Mouse (Mus musculus) heart, adult 2 months (tissue): ENCODE measurements around the gene Tfg. TPM values are rescaled to one million over a fixed set of nuclear protein-coding genes. Genes with fewer than 3 reads are reported as not detected.

Source experiments
- DNase-seq, 2 experiments: peaks; one replicate each; pipeline ENCODE4 v3.0.0; 2021
- H3K27ac ChIP-seq: fragments of 200-600 bp; 2 replicates; pipeline ENCODE4 v1.8.1; 2022
- H3K27me3 ChIP-seq: fragments of 200-500 bp; 2 replicates; pipeline ENCODE4 v1.6.1; 2012; ENCODE audit warnings: mild to moderate bottlenecking, low read length, inconsistent platforms, mixed read lengths; ENCODE audit not compliant: control insufficient read depth, insufficient read depth
- H3K36me3 ChIP-seq: fragments of 200-500 bp; 2 replicates; pipeline ENCODE4 v1.6.1; 2012; ENCODE audit warnings: low read length, inconsistent platforms; ENCODE audit not compliant: control insufficient read depth, insufficient read depth
- H3K4me1 ChIP-seq: fragments of 200-500 bp; 2 replicates; pipeline ENCODE4 v1.6.1; 2011; ENCODE audit warnings: low read length; ENCODE audit not compliant: control insufficient read depth, insufficient read depth
- H3K4me3 ChIP-seq: fragments of 200-600 bp; 2 replicates; pipeline ENCODE4 v1.8.1; 2022
- H3K79me2 ChIP-seq: fragments of 200-500 bp; replicated peaks from 2 replicates; pipeline ENCODE4 v1.6.1; 2012; ENCODE audit warnings: mild to moderate bottlenecking, inconsistent platforms, low read length, moderate library complexity, mixed read lengths; ENCODE audit not compliant: control insufficient read depth, insufficient read depth
- H3K9ac ChIP-seq: fragments of 200-500 bp; 2 replicates; pipeline ENCODE4 v1.6.1; 2012; ENCODE audit warnings: low read depth, mild to moderate bottlenecking, control low read depth, inconsistent platforms, low read length, mixed read lengths
- CTCF ChIP-seq: fragments of 200-600 bp; IDR thresholded peaks from 2 replicates; pipeline ENCODE4 v1.8.1; 2022; ENCODE audit warnings: antibody characterized with exemption, mild to moderate bottlenecking, moderate library complexity
- EP300 ChIP-seq: fragments of 200-500 bp; IDR thresholded peaks from 2 replicates; pipeline ENCODE4 v1.6.1; 2011; ENCODE audit warnings: low read depth, low read length, control low read depth; ENCODE audit not compliant: insufficient read depth
- POLR2A ChIP-seq: fragments of 200-500 bp; IDR thresholded peaks from 2 replicates; pipeline ENCODE4 v1.6.1; 2011; ENCODE audit warnings: mild to moderate bottlenecking, low read depth, low read length, control low read depth; ENCODE audit not compliant: insufficient read depth
- WGBS: fragments of 180-500 bp; shearing (Covaris S2); methylation state at CpG from one replicate; pipeline ENCODE4 v1.1.7; 2018; 5-methylcytosine and 5-hydroxymethylcytosine counted together
- intact Hi-C: fragments of 180-260 bp; cut with DNase I; formaldehyde crosslinking; loops from one replicate; pipeline ENCODE4 v1.15.1; 2025
- polyA plus RNA-seq: library from polyadenylated mRNA; depleted of rRNA; stranded (reverse); fragments of >200 nt; gene quantifications from 2 replicates; pipeline ENCODE4 v1.2.3, GENCODE M21; 2012; rRNA removed
- total RNA-seq, 2 experiments: library from RNA; stranded (reverse); gene quantifications; 2 replicates each; pipeline ENCODE4 v1.2.3; 2021

Tfg gene
- total and polyA plus RNA-seq, 3 experiments: 46.9 to 77.9 (median 48.5) TPM

- H3K79me2 ChIP-seq: no peaks in the 10 kb centered on the region
- no peak overlapping the region for H3K9ac ChIP-seq
- H3K36me3 ChIP-seq: no peaks in the 10 kb centered on the region
- no peaks in the 10 kb centered on the region; the same call in 1 of the 2 replicates for H3K4me1 ChIP-seq
- intact Hi-C loops: no loop called here
- DNase-seq: no peak
- 69% methylated on average over 5 of the region's 5 CpGs for WGBS
- H3K27ac ChIP-seq: no peak overlapping the region
- no peak for TF ChIP-seq CTCF
- TF ChIP-seq EP300: no peak
- TF ChIP-seq POLR2A: no peak
- H3K4me3 ChIP-seq: no peak overlapping the region
- H3K27me3 ChIP-seq: no peaks in the 10 kb centered on the region
Observed at GRCm38 (mm10) chr16:56669520-56669919, 47.7 kb downstream of the Tfg start.

GRCm38 (mm10) chr16:56658866-56659265 lies 58.4 kb downstream of the Tfg start:
- Histone ChIP-seq H3K4me3 (no peak overlapping the region), H3K27ac (no peak overlapping the region), H3K27me3 (no peaks in the 10 kb centered on the region), H3K36me3 (no peaks in the 10 kb centered on the region), H3K4me1 (no peaks in the 10 kb centered on the region), H3K9ac (no peak overlapping the region), H3K79me2 (no peaks in the 10 kb centered on the region)
- intact Hi-C loops: no loop called here
- TF ChIP-seq POLR2A (no peak), CTCF (no peak), EP300 (no peak)
- no peak for DNase-seq

- 79% methylated on average over 12 of the region's 12 CpGs for WGBS
- intact Hi-C loops: no loop called here
- H3K27ac ChIP-seq: no peak overlapping the region
- no peaks in the 10 kb centered on the region for H3K4me1 ChIP-seq
- TF ChIP-seq CTCF: no peak
- no peak for TF ChIP-seq POLR2A
- no peak for TF ChIP-seq EP300
- H3K27me3 ChIP-seq: no peaks in the 10 kb centered on the region
- H3K9ac ChIP-seq: no peak overlapping the region
- H3K4me3 ChIP-seq: no peak overlapping the region
- H3K79me2 ChIP-seq: no peaks in the 10 kb centered on the region
- DNase-seq: no peak
- no peaks in the 10 kb centered on the region for H3K36me3 ChIP-seq
Observed at GRCm38 (mm10) chr16:56655193-56655910, 61.9 kb downstream of the Tfg start.

GRCm38 (mm10) chr16:56646382-56647172 lies 70.7 kb downstream of the Tfg start:
- Histone ChIP-seq H3K27ac (peak overlapping the region; percentile 42), H3K4me1 (no peaks in the 10 kb centered on the region), H3K4me3 (no peak overlapping the region), H3K79me2 (no peaks in the 10 kb centered on the region), H3K27me3 (no peaks in the 10 kb centered on the region), H3K9ac (no peak overlapping the region), H3K36me3 (peaks cover 2% of the 10 kb centered on the region; the same call in 1 of the 2 replicates)
- peak in 1 of 2 experiments; percentile 13 for DNase-seq
- TF ChIP-seq EP300: no peak
- no peak for TF ChIP-seq CTCF
- no peak for TF ChIP-seq POLR2A
- intact Hi-C loops: no loop called here
- 39% methylated on average over 7 of the region's 7 CpGs for WGBS

- 10% methylated on average over 2 of the region's 2 CpGs for WGBS
- TF ChIP-seq CTCF (no peak), POLR2A (no peak), EP300 (no peak)
Observed at GRCm38 (mm10) chr16:56645251-56645650, 72.0 kb downstream of the Tfg start.

More at GRCm38 (mm10) chr16:56645251-56645650, 72.0 kb downstream of the Tfg start:
- DNase-seq: peak in 1 of 2 experiments; percentile 24
- H3K9ac ChIP-seq: no peak overlapping the region
- intact Hi-C loops: no loop called here
- no peaks in the 10 kb centered on the region for H3K4me1 ChIP-seq
- H3K27me3 ChIP-seq: no peaks in the 10 kb centered on the region
- no peak overlapping the region; the same call in 1 of the 2 replicates for H3K27ac ChIP-seq
- no peaks in the 10 kb centered on the region for H3K79me2 ChIP-seq
- H3K4me3 ChIP-seq: no peak overlapping the region
- peaks cover 2% of the 10 kb centered on the region; the same call in 1 of the 2 replicates for H3K36me3 ChIP-seq

Other genes starting within 250 kb of the Tfg start
- 1 to 10 TPM; 5.6 to 6.4 TPM for gene Abi3bp, start 239.6 kb downstream of the Tfg start, total RNA-seq
- 4.8 and 7.9 TPM in 2 replicates for gene Abi3bp, start 239.6 kb downstream of the Tfg start, polyA plus RNA-seq
- not detected for gene Adgrg7, start 78.4 kb upstream of the Tfg start, total RNA-seq
- gene Adgrg7, start 78.4 kb upstream of the Tfg start, polyA plus RNA-seq: not detected in 2 replicates
- gene Tmem45a, start 168.7 kb upstream of the Tfg start, total RNA-seq: 1 to 10 TPM; 2.7 to 4.4 TPM
- gene Tmem45a, start 168.7 kb upstream of the Tfg start, polyA plus RNA-seq: 1.7 and 4.0 TPM in 2 replicates
- not detected for gene Lnp1, start 210.6 kb upstream of the Tfg start, total RNA-seq
- not detected in 2 replicates for gene Lnp1, start 210.6 kb upstream of the Tfg start, polyA plus RNA-seq